Mouse (Mus musculus) kidney, embryonic 16.5 days (tissue): Measurements from ENCODE around the gene L1cam. TPM values are rescaled to one million over a fixed set of nuclear protein-coding genes. Genes with fewer than 3 reads are reported as not detected.

Experiments
- ATAC-seq: fragments of 200-750 bp; cut with Nextera tagmentation; 2 replicates; pipeline ENCODE4 v1.8.0; 2017; ENCODE audit warnings: moderate TSS enrichment; ENCODE audit not compliant: low FRiP score, low TSS enrichment
- H3K27ac ChIP-seq: fragments of 300-500 bp; sonication (generic); 2 replicates; pipeline ENCODE4 v1.5.1; 2014; ENCODE audit warnings: low read length
- H3K27me3 ChIP-seq: fragments of 300-500 bp; sonication (generic); 2 replicates; pipeline ENCODE4 v1.6.1; 2014; ENCODE audit warnings: low read length, control low read depth, mixed read lengths; ENCODE audit not compliant: insufficient read depth
- H3K36me3 ChIP-seq: fragments of 300-500 bp; sonication (generic); 2 replicates; pipeline ENCODE4 v1.6.1; 2014; ENCODE audit warnings: low read length, control low read depth, mixed read lengths; ENCODE audit not compliant: insufficient read depth
- H3K4me1 ChIP-seq: fragments of 300-500 bp; sonication (generic); 2 replicates; pipeline ENCODE4 v1.6.1; 2014; ENCODE audit warnings: low read length, control low read depth, mixed read lengths; ENCODE audit not compliant: insufficient read depth
- H3K4me2 ChIP-seq: fragments of 300-500 bp; sonication (generic); replicated peaks from 2 replicates; pipeline ENCODE4 v1.6.1; 2014; ENCODE audit warnings: low read depth, low read length
- H3K4me3 ChIP-seq: fragments of 300-500 bp; sonication (generic); 2 replicates; pipeline ENCODE4 v1.5.1; 2014; ENCODE audit warnings: mild to moderate bottlenecking, low read length
- H3K9ac ChIP-seq: fragments of 300-500 bp; sonication (generic); replicated peaks from 2 replicates; pipeline ENCODE4 v1.6.1; 2014; ENCODE audit warnings: low read length
- H3K9me3 ChIP-seq: fragments of 300-500 bp; sonication (generic); 2 replicates; pipeline ENCODE4 v1.6.1; 2016; ENCODE audit warnings: low read length, control low read depth
- WGBS: fragments of 180-500 bp; shearing (Covaris S2); extraction: QIAGEN DNeasy Blood & Tissue Kit; methylation state at CpG from one replicate; pipeline ENCODE4 v1.1.7; 2014; 5-methylcytosine and 5-hydroxymethylcytosine counted together
- polyA plus RNA-seq: library from polyadenylated mRNA; unstranded; fragments of >200 nt; fragmentation: Nextera tagmentation; extraction: Ambion mirVana; gene quantifications from 2 replicates; pipeline ENCODE4 v1.2.1, GENCODE M21; 2015

The L1cam gene
- polyA plus RNA-seq, 1 experiment from 2014 or later: 7.9 TPM

GRCm38 (mm10) chrX:73916945-73917344 is 21.0 kb upstream of the L1cam start:
- Histone ChIP-seq H3K27me3 (no peaks in the 10 kb centered on the region), H3K4me2 (no peak overlapping the region), H3K27ac (no peak overlapping the region), H3K4me3 (no peak overlapping the region), H3K4me1 (peaks cover 6% of the 10 kb centered on the region), H3K9me3 (no peaks in the 10 kb centered on the region), H3K36me3 (peaks cover 9% of the 10 kb centered on the region; the same call in 1 of the 2 replicates), H3K9ac (no peak overlapping the region)
- WGBS: 84% methylated on average over 8 of the region's 8 CpGs
- no peak for ATAC-seq

DNA sequence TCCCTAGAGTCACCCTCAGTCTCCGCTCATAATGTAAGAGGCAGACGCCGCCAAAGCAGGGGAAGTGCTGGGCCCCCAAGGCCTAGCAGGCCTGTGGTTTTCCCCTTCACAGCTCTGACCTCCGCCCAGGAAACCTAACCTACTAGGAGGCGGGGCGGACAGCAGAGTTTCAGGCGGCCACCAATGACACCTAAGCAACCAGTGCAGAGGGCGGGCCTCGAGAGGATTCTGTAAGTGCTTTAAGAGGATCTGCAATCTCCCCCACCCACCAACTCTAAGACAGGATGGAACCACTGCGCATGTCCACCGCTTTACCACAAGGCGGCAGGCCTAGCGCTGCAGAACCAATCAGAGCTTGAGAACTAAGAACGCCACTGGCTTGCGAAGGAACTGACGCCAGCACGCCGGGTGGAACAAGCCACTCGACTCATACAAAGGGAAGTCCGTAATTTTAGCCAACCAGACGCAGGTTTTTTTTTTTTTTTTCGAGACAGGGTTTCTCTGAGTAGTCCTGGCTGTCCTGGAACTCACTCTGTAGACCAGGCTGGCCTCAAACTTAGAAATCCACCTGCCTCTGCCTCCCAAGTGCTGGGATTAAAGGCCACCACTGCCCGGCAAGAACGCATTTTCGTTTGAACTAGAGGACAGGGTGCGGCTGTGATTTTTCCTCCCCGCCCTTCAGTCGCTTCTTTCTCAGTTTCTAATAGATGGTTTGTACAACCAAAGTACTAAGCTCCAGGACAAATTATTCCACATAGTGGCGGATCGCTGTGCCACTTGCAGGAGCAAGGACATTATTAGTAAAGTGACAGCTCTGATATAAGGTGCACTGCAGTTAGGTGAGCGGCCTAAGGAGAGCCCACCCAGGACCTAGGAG is 19.2 kb upstream of the L1cam start:
- Histone ChIP-seq H3K27ac (peak overlapping the region; percentile 83), H3K4me2 (peak overlapping the region; percentile 37), H3K27me3 (no peaks in the 10 kb centered on the region), H3K9me3 (no peaks in the 10 kb centered on the region), H3K4me3 (peak overlapping the region; percentile 21; the same call in 1 of the 2 replicates), H3K9ac (peak overlapping the region; percentile 45), H3K36me3 (peaks cover 9% of the 10 kb centered on the region; the same call in 1 of the 2 replicates), H3K4me1 (no peaks in the 10 kb centered on the region)
- WGBS: 34% methylated on average over 31 of the region's 31 CpGs
- peak; percentile 98 for ATAC-seq

- no peak overlapping the region for H3K4me2 ChIP-seq
Observed at GRCm38 (mm10) chrX:73911588-73911987, 15.7 kb upstream of the L1cam start.

GRCm38 (mm10) chrX:73911156-73911555 is 15.3 kb upstream of the L1cam start:
- Histone ChIP-seq H3K9me3 (no peaks in the 10 kb centered on the region), H3K4me3 (peak overlapping the region; percentile 30)

More at GRCm38 (mm10) chrX:73911588-73911987, 15.7 kb upstream of the L1cam start:
- no peaks in the 10 kb centered on the region; the same call in 1 of the 2 replicates for H3K27me3 ChIP-seq
- H3K4me3 ChIP-seq: no peak overlapping the region
- H3K27ac ChIP-seq: no peak overlapping the region
- WGBS: 91% methylated on average over 2 of the region's 2 CpGs
- H3K36me3 ChIP-seq: no peaks in the 10 kb centered on the region
- no peak for ATAC-seq
- H3K9me3 ChIP-seq: no peaks in the 10 kb centered on the region
- no peaks in the 10 kb centered on the region for H3K4me1 ChIP-seq
- no peak overlapping the region for H3K9ac ChIP-seq

DNA sequence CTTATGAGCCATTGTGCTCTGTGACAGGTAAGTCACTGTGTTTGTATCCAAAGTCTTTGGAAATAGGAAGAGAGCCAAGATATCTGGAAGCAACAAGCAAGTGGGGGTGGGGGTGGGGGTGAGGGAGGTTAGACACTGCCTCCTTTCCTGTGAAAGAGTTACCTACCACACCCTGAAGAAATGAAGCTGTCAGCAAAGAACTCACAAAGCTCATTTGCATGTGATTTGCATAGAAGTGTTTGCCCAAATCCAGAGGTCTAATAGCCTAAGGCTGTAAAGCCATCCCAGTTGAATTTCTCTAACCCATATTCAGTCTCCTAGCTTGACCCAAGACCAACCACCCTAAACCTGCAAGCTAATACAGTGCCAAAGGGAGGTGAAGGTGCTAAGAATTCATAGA is 14.5 kb upstream of the L1cam start:
- no peak overlapping the region for H3K9ac ChIP-seq
- no peaks in the 10 kb centered on the region for H3K36me3 ChIP-seq
- H3K4me1 ChIP-seq: no peaks in the 10 kb centered on the region
- H3K9me3 ChIP-seq: no peaks in the 10 kb centered on the region
- ATAC-seq: no peak
- no peak overlapping the region for H3K4me2 ChIP-seq
- H3K27me3 ChIP-seq: no peaks in the 10 kb centered on the region; the same call in 1 of the 2 replicates
- H3K27ac ChIP-seq: no peak overlapping the region
- H3K4me3 ChIP-seq: peak overlapping the region; percentile 30; the same call in 1 of the 2 replicates

More at GRCm38 (mm10) chrX:73911156-73911555, 15.3 kb upstream of the L1cam start:
- H3K27me3 ChIP-seq: no peaks in the 10 kb centered on the region; the same call in 1 of the 2 replicates
- H3K27ac ChIP-seq: no peak overlapping the region
- no peak for ATAC-seq
- no peaks in the 10 kb centered on the region for H3K4me1 ChIP-seq
- H3K4me2 ChIP-seq: peak overlapping the region; percentile 50
- no peaks in the 10 kb centered on the region for H3K36me3 ChIP-seq
- WGBS: 33% methylated on average over 25 of the region's 26 CpGs
- H3K9ac ChIP-seq: peak overlapping the region; percentile 46; the same call in 1 of the 2 replicates

DNA sequence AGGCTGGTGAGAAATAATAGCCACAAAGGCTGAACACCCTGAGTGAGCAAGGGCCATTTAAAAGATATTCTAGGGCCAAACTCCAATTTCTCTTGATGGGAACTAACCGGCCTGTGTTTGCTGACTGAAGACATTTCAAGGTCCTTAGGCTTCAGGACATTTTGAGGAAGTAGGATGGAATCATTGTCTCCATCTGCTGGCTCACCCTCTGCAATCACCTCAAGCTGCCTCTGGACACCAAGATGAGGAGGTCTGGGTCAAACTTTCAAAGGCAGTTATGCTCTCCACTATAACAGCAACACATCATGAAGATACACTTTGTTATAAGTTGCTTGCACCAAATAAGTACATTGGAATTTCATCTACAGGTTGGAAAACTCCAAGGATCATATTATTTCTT is 14.1 kb upstream of the L1cam start:
- H3K4me1 ChIP-seq: no peaks in the 10 kb centered on the region
- 96% methylated on average over 1 of the region's 1 CpGs for WGBS
- no peaks in the 10 kb centered on the region for H3K9me3 ChIP-seq
- H3K27ac ChIP-seq: no peak overlapping the region
- ATAC-seq: no peak
- H3K27me3 ChIP-seq: no peaks in the 10 kb centered on the region; the same call in 1 of the 2 replicates
- no peaks in the 10 kb centered on the region for H3K36me3 ChIP-seq
- no peak overlapping the region for H3K4me3 ChIP-seq
- no peak overlapping the region for H3K9ac ChIP-seq
- no peak overlapping the region for H3K4me2 ChIP-seq

DNA sequence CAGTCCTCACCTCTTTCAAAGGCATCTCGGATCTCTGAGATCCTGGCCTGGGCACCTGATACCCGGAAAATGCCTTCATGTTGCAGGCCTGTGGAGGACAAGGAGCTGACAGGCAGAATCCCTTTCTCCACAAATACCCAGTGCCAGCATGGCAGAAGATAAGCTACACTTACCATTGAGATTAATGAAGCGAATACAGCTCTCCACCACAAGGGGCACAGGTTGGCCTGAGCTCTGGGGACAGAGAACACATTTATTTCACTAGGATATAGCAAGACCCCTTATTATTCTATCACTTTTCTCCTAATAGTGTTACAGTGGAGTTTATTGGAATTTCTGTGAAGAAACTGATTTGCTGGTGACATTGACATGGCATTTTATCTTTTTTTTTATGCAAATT is 2.1 kb upstream of the L1cam start:
- Histone ChIP-seq H3K36me3 (no peaks in the 10 kb centered on the region), H3K27ac (no peak overlapping the region), H3K27me3 (no peaks in the 10 kb centered on the region; the same call in 1 of the 2 replicates), H3K9ac (no peak overlapping the region), H3K4me3 (no peak overlapping the region), H3K4me2 (no peak overlapping the region), H3K4me1 (no peaks in the 10 kb centered on the region), H3K9me3 (no peaks in the 10 kb centered on the region)
- 73% methylated on average over 3 of the region's 3 CpGs for WGBS
- ATAC-seq: no peak

DNA sequence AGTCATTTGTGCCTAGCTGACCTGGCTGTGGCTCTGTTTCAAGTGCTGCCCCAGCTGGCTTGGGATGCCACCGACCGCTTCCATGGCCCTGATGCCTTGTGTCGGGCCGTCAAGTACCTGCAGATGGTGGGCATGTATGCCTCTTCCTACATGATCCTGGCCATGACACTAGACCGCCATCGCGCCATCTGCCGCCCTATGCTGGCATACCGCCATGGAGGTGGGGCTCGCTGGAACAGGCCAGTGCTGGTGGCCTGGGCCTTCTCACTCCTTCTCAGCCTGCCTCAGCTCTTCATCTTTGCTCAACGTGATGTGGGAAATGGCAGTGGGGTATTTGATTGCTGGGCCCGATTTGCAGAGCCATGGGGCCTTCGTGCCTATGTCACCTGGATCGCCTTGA is 3.1 kb downstream of the L1cam start:
- WGBS: 90% methylated on average over 14 of the region's 14 CpGs
- H3K4me1 ChIP-seq: no peaks in the 10 kb centered on the region
- no peak overlapping the region for H3K4me2 ChIP-seq

GRCm38 (mm10) chrX:73891551-73892152 is 4.3 kb downstream of the L1cam start, which contains the start of gene Avpr2:
Gene Avpr2, plus strand, starts transcription at chrX:73892102.
- ATAC-seq: no peak
- H3K9me3 ChIP-seq: no peaks in the 10 kb centered on the region
- no peak within 1 kb of the TSS for H3K9ac ChIP-seq
- H3K4me2 ChIP-seq: no peak within 1 kb of the TSS
- H3K27ac ChIP-seq: peak within 1 kb of the TSS; percentile 10; the same call in 1 of the 2 replicates
- no peaks in the 10 kb centered on the region for H3K36me3 ChIP-seq
- no peak within 1 kb of the TSS for H3K4me3 ChIP-seq
- WGBS: 54% methylated on average over 6 of the region's 6 CpGs
- no peaks in the 10 kb centered on the region; the same call in 1 of the 2 replicates for H3K27me3 ChIP-seq
- no peaks in the 10 kb centered on the region for H3K4me1 ChIP-seq

More for the DNA sequence above, 3.1 kb downstream of the L1cam start:
- no peak for ATAC-seq
- Histone ChIP-seq H3K27ac (no peak overlapping the region), H3K36me3 (no peaks in the 10 kb centered on the region), H3K9me3 (no peaks in the 10 kb centered on the region), H3K27me3 (no peaks in the 10 kb centered on the region; the same call in 1 of the 2 replicates), H3K4me3 (no peak overlapping the region), H3K9ac (no peak overlapping the region)
